In genomic region chr3:86850394-86851030, GRCm38 (mm10) we compare ENCODE assay signal across 9 mouse cellular contexts.
A peak's percentile ranks its signal among the peaks of the same experiment; 100 is the strongest.
DNase-seq lines count a peak whose midpoint lies in the region; ATAC-seq and TF ChIP-seq lines count a peak whose summit lies in the region.
"Had no signal": no experiment of that assay in that cellular context is flagged by ENCODE, and none has a peak within 500 bp of the region (broad histone marks: within the 10 kb centered on the region; RNA-seq: fewer than 3 reads in every experiment).

No protein-coding gene starts in this region.

- 58% methylated on average over 10 of the region's 10 CpGs for WGBS in lung, embryonic 14.5 days
- WGBS in lung, postnatal 0 days = 62% methylated on average over 10 of the region's 10 CpGs
- WGBS in hindbrain, embryonic 14.5 days = 63% methylated on average over 10 of the region's 10 CpGs
- 23% methylated on average over 10 of the region's 10 CpGs for WGBS in olfactory bulb, adult 2 months

- no peak for TF ChIP-seq EP300 in lung, postnatal 0 days (IDR thresholded peaks at IDR 0.05)

- H3K27ac ChIP-seq in lung, embryonic 14.5 days (ENCODE audit: low read depth) = no peak overlapping the region
- no peak overlapping the region for H3K27ac ChIP-seq in lung, postnatal 0 days (ENCODE audit: low read length)
- peak overlapping the region; percentile 66 for H3K27ac ChIP-seq in hindbrain, embryonic 14.5 days
- H3K27ac ChIP-seq in olfactory bulb, adult 2 months (ENCODE audit: insufficient read depth, low read depth, low read length) = peak overlapping the region; percentile 73
- H3K27ac ChIP-seq: kidney, embryonic 15.5 days had no signal

- no peak overlapping the region for H3K4me2 ChIP-seq in lung, embryonic 14.5 days
- H3K4me2 ChIP-seq in lung, postnatal 0 days (replicated peaks; ENCODE audit: low read depth, low read length) = no peak overlapping the region
- H3K4me2 ChIP-seq in hindbrain, embryonic 14.5 days (replicated peaks) = no peak overlapping the region; the same call in 1 of the 2 replicates
- H3K4me2 ChIP-seq: kidney, embryonic 15.5 days had no signal

- DNase-seq in lung, embryonic 14.5 days = peak; percentile 64
- no peak for DNase-seq in lung, postnatal 0 days (ENCODE audit: low spot score)
- peak; percentile 62 to 77 for DNase-seq in cerebellum, postnatal 36 days
- peak; percentile 61 for DNase-seq in hindbrain, embryonic 14.5 days (ENCODE audit: low spot score)
- DNase-seq in frontal cortex, postnatal 25 days (ENCODE audit: low spot score in 2 of 2) = no peak
- no peak for DNase-seq in urinary bladder, postnatal 10 days (ENCODE audit: low spot score)

- H3K4me1 ChIP-seq in lung, embryonic 14.5 days (ENCODE audit: insufficient read depth) = peaks cover 5% of the 10 kb centered on the region; the same call in 1 of the 2 replicates
- no peaks in the 10 kb centered on the region for H3K4me1 ChIP-seq in lung, postnatal 0 days (ENCODE audit: insufficient read depth, low read depth, low read length)
- peaks cover 45% of the 10 kb centered on the region for H3K4me1 ChIP-seq in hindbrain, embryonic 14.5 days (replicated peaks; ENCODE audit: control insufficient read depth, insufficient read depth, low read length)
- H3K4me1 ChIP-seq in olfactory bulb, adult 2 months (ENCODE audit: control insufficient read depth, insufficient read depth, low read length) = peaks cover 23% of the 10 kb centered on the region

- ATAC-seq in lung, embryonic 14.5 days (ENCODE audit: insufficient read depth) = peak; percentile 82
- no peak for ATAC-seq in lung, postnatal 0 days
- ATAC-seq in hindbrain, embryonic 14.5 days (ENCODE audit: low FRiP score) = peak; percentile 51; the same call in 1 of the 2 replicates
- no peak for ATAC-seq in inflammation-experienced regulatory T-cells, adult 6 months

- H3K36me3 ChIP-seq in lung, embryonic 14.5 days (ENCODE audit: insufficient read depth) = no peaks in the 10 kb centered on the region
- H3K36me3 ChIP-seq in lung, postnatal 0 days (ENCODE audit: insufficient read depth, low read length) = no peaks in the 10 kb centered on the region
- H3K36me3 ChIP-seq in hindbrain, embryonic 14.5 days (replicated peaks; ENCODE audit: control insufficient read depth, insufficient read depth) = no peaks in the 10 kb centered on the region
- H3K36me3 ChIP-seq: kidney, embryonic 15.5 days had no signal

- no peak for TF ChIP-seq POLR2A in olfactory bulb, adult 2 months (IDR thresholded peaks at IDR 0.05; ENCODE audit: insufficient read depth, low read depth, low read length)

- TF ChIP-seq CTCF in lung, embryonic 14.5 days (IDR thresholded peaks at IDR 0.05; ENCODE audit: low read depth) = no peak
- no peak for TF ChIP-seq CTCF in lung, postnatal 0 days (IDR thresholded peaks at IDR 0.05)
- TF ChIP-seq CTCF in olfactory bulb, adult 2 months (IDR thresholded peaks at IDR 0.05; ENCODE audit: insufficient read depth, low read depth, low read length) = no peak

- H3K9me3 ChIP-seq in lung, embryonic 14.5 days (ENCODE audit: low read depth, low read length) = no peaks in the 10 kb centered on the region
- no peaks in the 10 kb centered on the region for H3K9me3 ChIP-seq in lung, postnatal 0 days (ENCODE audit: low read length)
- no peaks in the 10 kb centered on the region for H3K9me3 ChIP-seq in hindbrain, embryonic 14.5 days (ENCODE audit: control insufficient read depth, low read length)
- H3K9me3 ChIP-seq: kidney, embryonic 15.5 days had no signal

- H3K27me3 ChIP-seq in lung, embryonic 14.5 days (ENCODE audit: insufficient read depth, low read length) = no peaks in the 10 kb centered on the region
- H3K27me3 ChIP-seq in lung, postnatal 0 days (replicated peaks; ENCODE audit: insufficient read depth, low read length) = no peaks in the 10 kb centered on the region
- no peaks in the 10 kb centered on the region for H3K27me3 ChIP-seq in hindbrain, embryonic 14.5 days (ENCODE audit: control insufficient read depth, insufficient read depth, low read length)
- H3K27me3 ChIP-seq: kidney, embryonic 15.5 days had no signal

- no peak overlapping the region for H3K4me3 ChIP-seq in lung, embryonic 14.5 days (ENCODE audit: low read depth, low read length)
- H3K4me3 ChIP-seq in lung, postnatal 0 days (ENCODE audit: low read depth, low read length) = no peak overlapping the region
- H3K4me3 ChIP-seq in hindbrain, embryonic 14.5 days (replicated peaks; ENCODE audit: low read length) = no peak overlapping the region
- H3K4me3 ChIP-seq in olfactory bulb, adult 2 months (ENCODE audit: insufficient read depth, low read depth, low read length) = no peak overlapping the region
- H3K4me3 ChIP-seq: kidney, embryonic 15.5 days had no signal

- no peak overlapping the region for H3K9ac ChIP-seq in lung, embryonic 14.5 days
- H3K9ac ChIP-seq in lung, postnatal 0 days (replicated peaks; ENCODE audit: low read depth) = no peak overlapping the region
- no peak overlapping the region for H3K9ac ChIP-seq in hindbrain, embryonic 14.5 days
- H3K9ac ChIP-seq: kidney, embryonic 15.5 days had no signal

Comparison
In these comparisons a context has a peak if more than half of its experiments do, and no peak if none do; other contexts are left out.
1. ATAC-seq: peak in lung, embryonic 14.5 days (single experiment) and hindbrain, embryonic 14.5 days (single experiment); none in lung, postnatal 0 days (single experiment) and inflammation-experienced regulatory T-cells, adult 6 months (single experiment).
2. DNase-seq: peak in lung, embryonic 14.5 days (single experiment), cerebellum, postnatal 36 days (2 of 2) and hindbrain, embryonic 14.5 days (single experiment); none in lung, postnatal 0 days (single experiment), frontal cortex, postnatal 25 days (0 of 2) and urinary bladder, postnatal 10 days (single experiment).
3. H3K27ac ChIP-seq: peak in hindbrain, embryonic 14.5 days (single experiment) and olfactory bulb, adult 2 months (single experiment); none in lung, embryonic 14.5 days (single experiment) and lung, postnatal 0 days (single experiment).